Mouse (Mus musculus) thymus, adult 2 months (tissue): ENCODE data around the gene Tfdp2.

ENCODE experiments used
- CTCF ChIP-seq: fragments of 200-500 bp; IDR thresholded peaks from 2 replicates; pipeline ENCODE4 v1.5.1; 2012; ENCODE audit warnings: mild to moderate bottlenecking, control low read depth, low read length, moderate library complexity, borderline replicate concordance; ENCODE audit not compliant: control insufficient read depth, poor library complexity, insufficient read depth; ENCODE audit errors: extremely low read depth
- POLR2A ChIP-seq: fragments of 200-500 bp; IDR thresholded peaks from 2 replicates; pipeline ENCODE4 v1.6.1; 2012; ENCODE audit warnings: mild to moderate bottlenecking, low read length, control low read depth, moderate library complexity; ENCODE audit not compliant: control insufficient read depth, poor library complexity, insufficient read depth; ENCODE audit errors: extremely low read depth

DNA sequence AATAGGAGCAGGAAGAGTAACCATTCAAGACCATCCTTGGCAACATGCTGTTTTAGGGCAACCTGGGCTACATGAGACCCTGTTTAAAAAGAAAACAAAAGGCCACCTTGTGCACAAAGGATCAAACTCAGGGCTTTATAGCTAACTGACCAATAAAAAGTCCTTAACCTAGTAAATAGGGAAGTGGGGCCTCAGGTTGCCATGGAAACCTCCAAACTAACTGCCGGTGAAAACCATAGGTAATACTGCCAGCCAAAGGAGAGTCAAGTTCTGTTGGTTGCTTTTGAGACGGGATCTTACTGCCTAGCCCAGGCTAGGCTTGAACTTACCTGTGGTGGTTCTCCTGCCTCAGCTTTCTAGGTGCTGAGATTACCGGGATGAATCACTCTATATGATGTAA lies 25.5 kb upstream of the Tfdp2 start:
- TF ChIP-seq POLR2A (no peak), CTCF (no peak)
